Mouse (Mus musculus): ENCODE measurements around the gene Adcy10. TPM values are rescaled to one million over a fixed set of nuclear protein-coding genes. Genes with fewer than 3 reads are reported as not detected.

Gene Adcy10
- polyA plus RNA-seq, 1 experiment from 2014 or later, result not detected

- no peak overlapping the region for H3K27ac ChIP-seq (ENCODE audit: poor library complexity, severe bottlenecking)
- no peaks in the 10 kb centered on the region for H3K27me3 ChIP-seq (replicated peaks)
- H3K4me2 ChIP-seq, result no peak overlapping the region
- peaks cover 60% of the 10 kb centered on the region for H3K36me3 ChIP-seq
- no peaks in the 10 kb centered on the region for H3K9me3 ChIP-seq (replicated peaks)
- no peak overlapping the region for H3K9ac ChIP-seq
- ATAC-seq (ENCODE audit: insufficient number of reproducible peaks, low FRiP score), result no peak
- H3K4me3 ChIP-seq, result no peak overlapping the region
- peaks cover 31% of the 10 kb centered on the region for H3K4me1 ChIP-seq (replicated peaks)
- 83% methylated on average over 3 of the region's 3 CpGs for WGBS
Measured at GRCm38 (mm10) chr1:165605108-165605507, 120.1 kb downstream of the Adcy10 start.

DNA sequence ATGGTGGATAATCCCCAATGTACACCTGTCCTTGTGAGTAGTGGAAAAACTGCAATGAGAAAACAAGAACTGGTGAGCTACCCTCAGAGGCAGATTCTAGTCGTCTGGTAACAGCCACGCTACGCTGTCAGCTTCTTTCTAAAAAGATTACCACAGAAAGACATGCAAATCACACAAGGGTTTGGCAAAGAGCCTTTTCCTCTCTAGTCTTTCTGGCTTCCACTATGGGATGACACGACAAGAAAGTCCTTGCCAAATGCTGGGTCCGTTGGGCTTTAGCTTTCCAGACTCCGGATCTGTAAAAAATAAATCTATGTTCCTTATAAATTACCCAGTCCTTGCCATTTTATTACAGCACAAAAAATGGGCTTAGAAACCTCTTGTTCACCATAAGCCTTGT lies 120.8 kb downstream of the Adcy10 start:
- H3K9me3 ChIP-seq (replicated peaks), result no peaks in the 10 kb centered on the region
- H3K27ac ChIP-seq (ENCODE audit: poor library complexity, severe bottlenecking), result no peak overlapping the region
- H3K27me3 ChIP-seq (replicated peaks), result no peaks in the 10 kb centered on the region
- WGBS, result 80% methylated on average over 6 of the region's 6 CpGs
- H3K36me3 ChIP-seq, result peaks cover 59% of the 10 kb centered on the region
- H3K4me3 ChIP-seq, result no peak overlapping the region
- ATAC-seq (ENCODE audit: insufficient number of reproducible peaks, low FRiP score), result no peak
- no peak overlapping the region for H3K4me2 ChIP-seq
- no peak overlapping the region for H3K9ac ChIP-seq
- peaks cover 33% of the 10 kb centered on the region for H3K4me1 ChIP-seq (replicated peaks)

DNA sequence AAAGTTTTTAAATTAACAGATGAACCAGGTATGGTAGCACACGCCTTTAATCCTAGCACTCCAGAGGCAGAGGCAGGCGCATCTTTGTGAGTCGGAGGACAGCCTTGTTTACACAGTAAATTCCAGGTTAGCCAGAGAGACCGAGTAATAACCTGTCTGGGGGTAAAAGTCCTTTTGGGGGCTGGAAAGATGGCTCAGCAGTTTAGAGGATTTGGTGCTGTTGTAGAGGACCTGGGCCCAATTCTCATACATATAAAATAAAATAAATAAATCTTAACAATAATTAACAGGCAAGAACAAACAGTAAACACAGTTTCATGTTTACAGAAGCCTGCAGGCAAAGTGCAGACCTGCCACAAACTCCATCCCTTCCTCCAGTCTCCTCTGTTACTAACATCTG lies 123.9 kb downstream of the Adcy10 start:
- peaks cover 49% of the 10 kb centered on the region for H3K4me1 ChIP-seq (replicated peaks)
- H3K27me3 ChIP-seq (replicated peaks), result no peaks in the 10 kb centered on the region

GRCm38 (mm10) chr1:165609495-165610320 lies 124.7 kb downstream of the Adcy10 start:
- 55% methylated on average over 7 of the region's 7 CpGs for WGBS

More for the DNA sequence above, 123.9 kb downstream of the Adcy10 start:
- no peak for ATAC-seq (ENCODE audit: insufficient number of reproducible peaks, low FRiP score)
- H3K9me3 ChIP-seq (replicated peaks), result no peaks in the 10 kb centered on the region
- no peak overlapping the region for H3K27ac ChIP-seq (ENCODE audit: poor library complexity, severe bottlenecking)
- H3K36me3 ChIP-seq, result peaks cover 36% of the 10 kb centered on the region
- no peak overlapping the region for H3K4me2 ChIP-seq
- 86% methylated on average over 4 of the region's 4 CpGs for WGBS
- no peak overlapping the region for H3K4me3 ChIP-seq
- H3K9ac ChIP-seq, result no peak overlapping the region

GRCm38 (mm10) chr1:165610321-165610999 lies 125.5 kb downstream of the Adcy10 start:
- peaks cover 33% of the 10 kb centered on the region for H3K36me3 ChIP-seq
- no peak overlapping the region for H3K4me2 ChIP-seq
- H3K9me3 ChIP-seq (replicated peaks), result peaks cover 4% of the 10 kb centered on the region
- H3K9ac ChIP-seq, result no peak overlapping the region
- ATAC-seq (ENCODE audit: insufficient number of reproducible peaks, low FRiP score), result no peak
- H3K4me1 ChIP-seq (replicated peaks), result peaks cover 38% of the 10 kb centered on the region
- no peaks in the 10 kb centered on the region for H3K27me3 ChIP-seq (replicated peaks)
- no peak overlapping the region for H3K27ac ChIP-seq (ENCODE audit: poor library complexity, severe bottlenecking)
- 61% methylated on average over 9 of the region's 9 CpGs for WGBS
- no peak overlapping the region for H3K4me3 ChIP-seq

More at GRCm38 (mm10) chr1:165609495-165610320, 124.7 kb downstream of the Adcy10 start:
- H3K4me1 ChIP-seq (replicated peaks), result peaks cover 41% of the 10 kb centered on the region
- H3K9me3 ChIP-seq (replicated peaks), result no peaks in the 10 kb centered on the region
- no peaks in the 10 kb centered on the region for H3K27me3 ChIP-seq (replicated peaks)
- no peak for ATAC-seq (ENCODE audit: insufficient number of reproducible peaks, low FRiP score)
- peaks cover 31% of the 10 kb centered on the region for H3K36me3 ChIP-seq
- no peak overlapping the region for H3K27ac ChIP-seq (ENCODE audit: poor library complexity, severe bottlenecking)
- H3K4me2 ChIP-seq, result no peak overlapping the region
- no peak overlapping the region for H3K9ac ChIP-seq
- H3K4me3 ChIP-seq, result no peak overlapping the region

DNA sequence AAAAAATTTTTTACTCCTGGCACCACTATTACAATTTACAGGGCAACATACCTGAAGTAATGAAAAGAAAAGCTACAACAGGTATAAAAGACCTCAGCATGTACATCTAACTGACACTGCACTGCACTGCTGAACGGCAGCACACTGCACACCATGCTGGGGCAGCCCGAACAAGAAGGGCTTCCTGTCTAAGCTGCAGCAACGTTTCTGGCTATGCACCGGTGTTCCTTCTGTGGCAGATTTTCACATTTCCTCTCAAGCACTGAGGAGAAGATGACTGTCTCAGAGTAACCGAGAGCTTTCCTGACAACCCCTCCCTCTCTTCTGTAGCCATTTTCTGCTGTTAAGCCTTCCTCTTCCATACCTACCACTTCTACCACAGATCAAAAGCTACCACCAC lies 127.7 kb downstream of the Adcy10 start:
- H3K27ac ChIP-seq (ENCODE audit: poor library complexity, severe bottlenecking), result peak overlapping the region; percentile 63
- no peak for ATAC-seq (ENCODE audit: insufficient number of reproducible peaks, low FRiP score)

DNA sequence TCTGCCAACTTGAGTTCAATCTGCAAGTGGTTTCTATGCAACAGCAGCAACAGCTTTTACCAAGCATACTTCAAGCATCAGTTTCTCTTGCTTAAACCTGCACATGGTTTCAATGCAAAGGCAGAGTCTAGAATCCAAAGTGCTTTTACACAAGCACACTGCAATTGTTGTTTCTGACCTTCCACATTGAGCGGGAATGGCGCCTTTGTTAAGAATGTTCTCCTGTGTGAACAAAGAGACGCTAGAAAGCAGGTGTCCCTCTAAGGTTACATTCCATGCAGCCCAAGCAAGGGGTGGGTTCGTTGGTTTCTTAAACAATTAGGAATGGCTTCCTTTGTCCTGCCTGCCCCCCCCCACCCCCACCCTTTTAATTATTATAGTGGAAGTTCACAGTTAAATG lies 128.9 kb downstream of the Adcy10 start:
- WGBS, result 87% methylated on average over 4 of the region's 4 CpGs
- Histone ChIP-seq H3K36me3 (peaks cover 19% of the 10 kb centered on the region), H3K9ac (no peak overlapping the region), H3K27me3 (replicated peaks) (no peaks in the 10 kb centered on the region), H3K4me1 (replicated peaks) (peaks cover 51% of the 10 kb centered on the region), H3K9me3 (replicated peaks) (peaks cover 9% of the 10 kb centered on the region), H3K4me3 (no peak overlapping the region), H3K4me2 (no peak overlapping the region), H3K27ac (ENCODE audit: poor library complexity, severe bottlenecking) (no peak overlapping the region)
- ATAC-seq (ENCODE audit: insufficient number of reproducible peaks, low FRiP score), result no peak

More for the DNA sequence above, 127.7 kb downstream of the Adcy10 start:
- H3K9ac ChIP-seq, result no peak overlapping the region
- no peaks in the 10 kb centered on the region for H3K27me3 ChIP-seq (replicated peaks)
- H3K4me3 ChIP-seq, result no peak overlapping the region
- 46% methylated on average over 5 of the region's 5 CpGs for WGBS
- peaks cover 9% of the 10 kb centered on the region for H3K9me3 ChIP-seq (replicated peaks)
- peaks cover 38% of the 10 kb centered on the region for H3K4me1 ChIP-seq (replicated peaks)
- peaks cover 27% of the 10 kb centered on the region for H3K36me3 ChIP-seq
- H3K4me2 ChIP-seq, result no peak overlapping the region

GRCm38 (mm10) chr1:165614793-165615192 lies 129.8 kb downstream of the Adcy10 start:
- H3K4me1 ChIP-seq (replicated peaks), result peaks cover 55% of the 10 kb centered on the region
- no peak overlapping the region for H3K9ac ChIP-seq
- no peak overlapping the region for H3K27ac ChIP-seq (ENCODE audit: poor library complexity, severe bottlenecking)
- ATAC-seq (ENCODE audit: insufficient number of reproducible peaks, low FRiP score), result no peak
- H3K9me3 ChIP-seq (replicated peaks), result peaks cover 9% of the 10 kb centered on the region
- H3K36me3 ChIP-seq, result peaks cover 19% of the 10 kb centered on the region
- H3K27me3 ChIP-seq (replicated peaks), result no peaks in the 10 kb centered on the region
- H3K4me2 ChIP-seq, result no peak overlapping the region
- no peak overlapping the region for H3K4me3 ChIP-seq
- WGBS, result 81% methylated on average over 3 of the region's 3 CpGs

DNA sequence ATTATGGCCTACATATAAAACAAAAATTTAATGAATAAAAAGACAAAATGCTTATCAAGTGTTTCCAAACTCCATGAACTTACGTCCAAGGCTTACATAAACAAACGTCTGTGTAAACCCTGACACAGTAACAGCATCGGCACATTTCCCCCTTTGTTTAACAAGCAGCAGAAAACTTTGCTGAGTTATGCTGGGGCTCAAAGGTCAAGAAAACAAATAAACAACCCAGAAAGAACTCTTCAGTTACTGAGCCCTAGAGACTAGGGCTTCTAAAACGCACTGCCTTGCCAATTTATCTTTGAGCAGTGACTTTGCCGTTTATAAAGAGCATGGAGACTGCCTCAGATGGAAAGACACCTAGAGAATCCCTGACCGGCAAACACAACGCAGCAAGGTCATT lies 131.7 kb downstream of the Adcy10 start:
- H3K4me1 ChIP-seq (replicated peaks), result peaks cover 46% of the 10 kb centered on the region
- no peak overlapping the region for H3K9ac ChIP-seq
- H3K9me3 ChIP-seq (replicated peaks), result peaks cover 9% of the 10 kb centered on the region
- H3K36me3 ChIP-seq, result peaks cover 19% of the 10 kb centered on the region
- peak overlapping the region; percentile 28; the same call in 1 of the 2 replicates for H3K4me2 ChIP-seq
- peak overlapping the region; percentile 96 for H3K27ac ChIP-seq (ENCODE audit: poor library complexity, severe bottlenecking)
- H3K27me3 ChIP-seq (replicated peaks), result no peaks in the 10 kb centered on the region
- no peak overlapping the region for H3K4me3 ChIP-seq
- no peak for ATAC-seq (ENCODE audit: insufficient number of reproducible peaks, low FRiP score)
- 42% methylated on average over 7 of the region's 7 CpGs for WGBS

GRCm38 (mm10) chr1:165617166-165617891 lies 132.3 kb downstream of the Adcy10 start:
- Histone ChIP-seq H3K9ac (no peak overlapping the region), H3K27me3 (replicated peaks) (no peaks in the 10 kb centered on the region), H3K4me3 (no peak overlapping the region), H3K9me3 (replicated peaks) (peaks cover 9% of the 10 kb centered on the region), H3K27ac (ENCODE audit: poor library complexity, severe bottlenecking) (peak overlapping the region; percentile 96), H3K4me1 (replicated peaks) (peaks cover 39% of the 10 kb centered on the region), H3K36me3 (peaks cover 22% of the 10 kb centered on the region), H3K4me2 (peak overlapping the region; percentile 57)
- peak; percentile 35; the same call in 1 of the 2 replicates for ATAC-seq (ENCODE audit: insufficient number of reproducible peaks, low FRiP score)
- 40% methylated on average over 15 of the region's 15 CpGs for WGBS

GRCm38 (mm10) chr1:165618201-165618624 lies 133.2 kb downstream of the Adcy10 start:
- ATAC-seq (ENCODE audit: insufficient number of reproducible peaks, low FRiP score), result peak; percentile 65
- Histone ChIP-seq H3K27me3 (replicated peaks) (no peaks in the 10 kb centered on the region), H3K36me3 (peaks cover 27% of the 10 kb centered on the region), H3K4me2 (peak overlapping the region; percentile 57), H3K27ac (ENCODE audit: poor library complexity, severe bottlenecking) (peak overlapping the region; percentile 96), H3K9me3 (replicated peaks) (peaks cover 9% of the 10 kb centered on the region), H3K4me3 (peak overlapping the region; percentile 6; the same call in 1 of the 2 replicates), H3K9ac (no peak overlapping the region), H3K4me1 (replicated peaks) (peaks cover 32% of the 10 kb centered on the region)
- WGBS, result 27% methylated on average over 9 of the region's 9 CpGs
